Mouse (Mus musculus): Measurements from ENCODE around the gene Rae1. TPM values are rescaled to one million over a fixed set of nuclear protein-coding genes. Genes with fewer than 3 reads are reported as not detected.

Rae1 gene
- polyA plus RNA-seq, 1 experiment from 2014 or later: 150 TPM

DNA sequence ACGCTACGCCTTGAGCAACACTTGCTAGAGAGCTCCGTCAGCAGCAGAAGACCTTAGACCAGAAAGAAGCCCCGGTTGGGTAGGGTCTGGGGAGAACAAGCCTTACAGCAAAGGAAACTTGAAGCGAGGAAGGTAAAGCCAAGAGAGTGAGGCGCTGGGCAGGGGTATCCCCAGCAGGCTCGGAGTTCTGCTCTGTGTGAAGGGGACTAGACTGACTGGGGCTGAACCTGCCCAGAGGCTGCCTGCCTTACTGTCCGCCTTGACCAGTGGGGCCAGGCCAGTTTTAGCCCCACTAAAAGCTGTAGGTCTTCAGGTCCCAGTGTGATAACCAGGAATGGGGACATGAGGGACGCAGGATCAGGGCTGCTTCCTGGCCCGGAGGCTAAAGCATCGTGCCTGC, 20.5 kb downstream of the Rae1 start, which contains the start of gene Rbm38:
Gene Rbm38 (plus strand): TSS at position 69 of the 400 bp plus-strand sequence.
- no peaks in the 10 kb centered on the region for H3K9me3 ChIP-seq
- no peak for ATAC-seq (ENCODE audit: insufficient number of reproducible peaks, insufficient read depth, low FRiP score, low TSS enrichment)
- peaks cover 14% of the 10 kb centered on the region for H3K27me3 ChIP-seq
- H3K4me3 ChIP-seq: peak within 1 kb of the TSS; percentile 36
- peak within 1 kb of the TSS; percentile 83 for H3K4me2 ChIP-seq (replicated peaks)
- WGBS: 26% methylated on average over 11 of the region's 11 CpGs
- H3K4me1 ChIP-seq: peaks cover 39% of the 10 kb centered on the region
- peak within 1 kb of the TSS; percentile 30 for H3K9ac ChIP-seq
- no peak within 1 kb of the TSS for H3K27ac ChIP-seq
- H3K36me3 ChIP-seq: peaks cover 13% of the 10 kb centered on the region

DNA sequence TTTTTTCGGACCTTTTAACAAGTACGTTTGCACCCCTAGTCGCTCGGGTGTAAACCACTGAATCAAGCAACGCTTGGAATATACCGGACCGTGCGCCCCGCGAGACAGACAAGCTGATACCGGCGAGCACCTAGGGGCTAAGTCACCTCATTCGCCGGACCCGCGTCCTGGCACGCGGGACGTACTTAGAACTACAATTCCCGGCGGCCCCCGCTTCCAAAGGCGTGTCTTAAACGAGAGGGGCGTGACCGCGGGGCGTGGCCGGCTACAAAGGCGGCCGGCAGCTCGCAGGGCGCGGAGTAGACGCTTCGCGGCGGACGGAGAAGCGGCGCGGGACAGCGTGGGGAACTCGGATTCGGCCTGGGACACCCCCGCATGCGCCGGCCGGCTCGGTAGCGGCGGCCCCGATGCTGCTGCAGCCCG, 21.7 kb downstream of the Rae1 start:
- H3K9ac ChIP-seq: peak overlapping the region; percentile 63
- ATAC-seq (ENCODE audit: insufficient number of reproducible peaks, insufficient read depth, low FRiP score, low TSS enrichment): peak; percentile 53; the same call in 1 of the 2 replicates
- H3K27me3 ChIP-seq: peaks cover 14% of the 10 kb centered on the region
- H3K4me3 ChIP-seq: peak overlapping the region; percentile 73
- H3K4me2 ChIP-seq (replicated peaks): peak overlapping the region; percentile 83
- under 1% methylated on average over 54 of the region's 54 CpGs for WGBS
- H3K4me1 ChIP-seq: peaks cover 46% of the 10 kb centered on the region
- no peaks in the 10 kb centered on the region for H3K9me3 ChIP-seq
- H3K36me3 ChIP-seq: peaks cover 9% of the 10 kb centered on the region; the same call in 1 of the 2 replicates
- H3K27ac ChIP-seq: peak overlapping the region; percentile 46; the same call in 1 of the 2 replicates

DNA sequence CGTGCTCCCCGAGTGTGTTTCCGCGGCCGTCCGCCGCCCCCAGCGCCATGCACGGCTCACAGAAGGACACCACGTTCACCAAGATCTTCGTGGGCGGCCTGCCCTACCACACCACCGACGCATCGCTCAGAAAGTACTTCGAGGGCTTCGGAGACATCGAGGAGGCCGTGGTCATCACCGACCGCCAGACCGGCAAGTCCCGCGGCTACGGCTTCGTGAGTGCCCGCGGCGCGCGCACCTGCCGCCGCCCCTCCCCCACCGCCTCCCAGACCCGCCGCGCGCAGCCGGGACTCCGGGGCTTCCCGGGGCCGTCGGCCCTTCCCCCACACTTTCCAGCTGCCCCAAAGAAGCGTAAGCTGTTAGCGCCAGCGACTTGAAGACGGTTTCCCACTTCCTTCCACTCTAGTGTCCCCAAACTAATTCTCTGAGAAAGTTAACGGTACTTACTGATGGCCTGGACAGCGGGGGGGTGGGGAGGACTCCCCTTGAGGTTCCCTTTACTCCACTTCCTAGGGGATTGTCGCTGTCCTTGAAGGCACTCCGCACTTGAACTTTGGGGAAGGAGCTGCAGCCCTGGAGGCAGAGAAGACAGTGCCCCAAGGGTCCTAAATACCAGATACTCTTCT, 22.3 kb downstream of the Rae1 start:
- Histone ChIP-seq H3K27ac (peak overlapping the region; percentile 46; the same call in 1 of the 2 replicates), H3K27me3 (peaks cover 14% of the 10 kb centered on the region), H3K4me1 (peaks cover 50% of the 10 kb centered on the region), H3K9me3 (no peaks in the 10 kb centered on the region), H3K4me3 (peak overlapping the region; percentile 73), H3K36me3 (peaks cover 14% of the 10 kb centered on the region; the same call in 1 of the 2 replicates), H3K4me2 (replicated peaks) (peak overlapping the region; percentile 83), H3K9ac (peak overlapping the region; percentile 63)
- ATAC-seq (ENCODE audit: insufficient number of reproducible peaks, insufficient read depth, low FRiP score, low TSS enrichment): no peak
- under 1% methylated on average over 51 of the region's 51 CpGs for WGBS

DNA sequence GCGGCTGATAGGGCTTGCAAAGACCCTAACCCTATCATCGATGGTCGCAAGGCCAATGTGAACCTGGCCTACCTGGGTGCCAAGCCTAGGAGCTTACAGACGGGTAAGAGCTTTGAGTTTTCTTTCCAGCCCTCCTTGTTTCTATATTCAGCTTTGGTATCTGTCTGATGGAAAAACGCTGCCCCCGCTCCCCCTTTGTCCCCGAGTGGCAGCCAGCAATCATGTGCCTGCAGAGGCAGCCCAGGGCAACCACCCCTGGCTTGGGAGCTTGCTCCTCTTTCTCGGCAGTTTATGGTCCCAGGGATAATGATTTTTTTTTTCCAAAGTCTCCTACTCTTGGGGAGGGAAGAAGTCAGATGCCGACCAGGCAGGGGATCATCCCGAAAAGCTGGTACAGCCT, 22.9 kb downstream of the Rae1 start:
- no peaks in the 10 kb centered on the region for H3K9me3 ChIP-seq
- WGBS: 32% methylated on average over 10 of the region's 10 CpGs
- peak overlapping the region; percentile 83 for H3K4me2 ChIP-seq (replicated peaks)
- peak overlapping the region; percentile 63 for H3K9ac ChIP-seq
- peaks cover 14% of the 10 kb centered on the region for H3K27me3 ChIP-seq
- peaks cover 50% of the 10 kb centered on the region for H3K4me1 ChIP-seq
- peak overlapping the region; percentile 73 for H3K4me3 ChIP-seq
- peaks cover 18% of the 10 kb centered on the region; the same call in 1 of the 2 replicates for H3K36me3 ChIP-seq
- ATAC-seq (ENCODE audit: insufficient number of reproducible peaks, insufficient read depth, low FRiP score, low TSS enrichment): no peak
- H3K27ac ChIP-seq: no peak overlapping the region

DNA sequence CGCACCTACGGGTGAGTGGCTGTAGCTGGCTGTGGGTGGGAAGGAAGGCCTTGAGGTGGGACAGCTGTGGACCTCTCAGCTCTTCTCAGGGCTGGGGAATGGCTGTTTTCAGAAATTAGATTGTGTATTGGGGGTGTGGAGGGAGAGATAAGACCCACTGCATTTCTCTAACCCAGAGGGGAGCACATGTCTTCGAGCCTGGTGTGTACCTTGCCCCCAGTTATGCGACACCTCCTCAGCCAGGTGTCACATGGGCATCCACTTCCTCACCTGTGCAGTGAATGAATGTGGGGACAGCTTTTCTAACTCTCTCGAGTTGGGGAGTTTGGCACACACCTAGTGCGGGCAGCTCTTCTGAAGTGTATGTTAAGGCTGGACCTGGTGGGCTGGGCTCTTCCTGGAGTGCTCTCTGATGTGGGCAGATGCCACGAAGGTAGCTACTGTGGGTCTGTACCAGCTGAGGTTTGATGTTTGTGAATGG, 23.5 kb downstream of the Rae1 start:
- Histone ChIP-seq H3K27me3 (peaks cover 14% of the 10 kb centered on the region), H3K4me3 (peak overlapping the region; percentile 73), H3K9ac (peak overlapping the region; percentile 63; the same call in 1 of the 2 replicates), H3K27ac (no peak overlapping the region), H3K4me2 (replicated peaks) (peak overlapping the region; percentile 83), H3K4me1 (peaks cover 53% of the 10 kb centered on the region), H3K9me3 (no peaks in the 10 kb centered on the region), H3K36me3 (peaks cover 22% of the 10 kb centered on the region)
- WGBS: 89% methylated on average over 7 of the region's 7 CpGs
- no peak for ATAC-seq (ENCODE audit: insufficient number of reproducible peaks, insufficient read depth, low FRiP score, low TSS enrichment)

DNA sequence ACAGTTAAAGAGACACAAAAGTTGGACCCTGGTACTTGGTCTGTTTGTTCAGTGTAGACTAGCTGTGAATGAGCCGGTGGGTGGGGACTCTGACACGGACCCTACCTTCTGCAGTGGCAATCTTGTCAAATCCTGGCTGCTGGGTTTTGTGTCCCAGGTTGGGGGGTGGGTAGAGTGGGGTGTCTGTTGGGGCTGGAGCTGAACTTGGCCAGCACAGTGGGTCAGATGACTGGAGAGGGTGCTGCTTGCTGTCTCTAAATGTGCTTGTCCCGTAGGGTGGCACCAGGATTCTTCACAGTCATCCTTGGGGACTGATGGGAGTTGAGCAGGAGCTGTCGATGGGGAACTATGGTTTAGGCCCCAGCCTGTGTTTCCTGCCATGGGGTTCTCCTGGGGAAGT, 24.0 kb downstream of the Rae1 start:
- Histone ChIP-seq H3K27ac (no peak overlapping the region), H3K4me3 (peak overlapping the region; percentile 73; the same call in 1 of the 2 replicates), H3K4me1 (peaks cover 53% of the 10 kb centered on the region), H3K27me3 (peaks cover 14% of the 10 kb centered on the region), H3K9ac (no peak overlapping the region), H3K4me2 (replicated peaks) (peak overlapping the region; percentile 83; the same call in 1 of the 2 replicates), H3K36me3 (peaks cover 22% of the 10 kb centered on the region), H3K9me3 (no peaks in the 10 kb centered on the region)
- no peak for ATAC-seq (ENCODE audit: insufficient number of reproducible peaks, insufficient read depth, low FRiP score, low TSS enrichment)
- WGBS: 81% methylated on average over 4 of the region's 4 CpGs

DNA sequence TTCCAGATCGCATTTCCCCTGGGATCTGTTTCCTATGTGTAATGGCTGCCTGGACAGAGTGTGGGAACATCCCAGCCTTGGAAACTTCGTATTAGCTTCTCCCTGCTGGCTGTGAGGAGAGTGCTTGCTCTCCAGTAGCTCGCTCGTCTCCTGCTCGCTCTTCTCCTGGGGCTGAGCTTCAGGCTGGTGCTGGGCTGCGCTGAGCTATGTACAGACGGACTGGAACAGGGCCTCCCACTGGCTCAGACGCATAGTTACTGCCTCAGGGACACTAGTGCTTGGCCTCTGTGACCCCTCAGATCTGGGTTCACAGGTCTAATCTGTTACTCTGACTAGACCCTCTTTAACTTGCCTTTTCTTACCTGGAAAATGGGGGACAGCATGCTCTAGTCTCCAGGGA, 24.5 kb downstream of the Rae1 start:
- peaks cover 12% of the 10 kb centered on the region for H3K27me3 ChIP-seq
- H3K4me3 ChIP-seq: 0 out of 2 replicates have a peak overlapping the region, but pooled peaks have one; percentile 73
- 72% methylated on average over 8 of the region's 8 CpGs for WGBS
- peak overlapping the region; percentile 83; the same call in 1 of the 2 replicates for H3K4me2 ChIP-seq (replicated peaks)
- no peaks in the 10 kb centered on the region for H3K9me3 ChIP-seq
- H3K4me1 ChIP-seq: peaks cover 51% of the 10 kb centered on the region
- peaks cover 26% of the 10 kb centered on the region for H3K36me3 ChIP-seq
- no peak overlapping the region for H3K27ac ChIP-seq
- no peak for ATAC-seq (ENCODE audit: insufficient number of reproducible peaks, insufficient read depth, low FRiP score, low TSS enrichment)
- 0 out of 2 replicates have a peak overlapping the region, but pooled peaks have one; percentile 31 for H3K9ac ChIP-seq

DNA sequence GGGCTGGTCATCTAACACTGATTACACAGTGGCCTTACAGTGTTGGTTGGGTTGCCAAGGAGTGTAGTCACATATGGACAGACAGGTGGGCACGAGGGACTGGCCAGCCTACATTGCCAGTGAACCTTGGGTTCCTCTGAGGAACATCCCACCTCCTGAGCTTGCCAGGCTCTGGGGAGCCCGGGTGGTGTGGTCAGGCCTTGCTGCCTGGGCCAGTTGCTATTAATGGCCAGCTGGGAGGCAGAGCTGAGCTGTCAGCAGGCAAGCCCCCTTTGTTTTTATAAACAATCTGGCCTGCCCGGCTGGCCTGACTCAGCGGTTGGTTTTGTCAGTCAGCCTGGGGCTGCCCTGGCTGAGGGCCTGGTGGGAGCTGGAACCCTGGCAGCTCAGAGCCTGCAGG, 25.0 kb downstream of the Rae1 start:
- Histone ChIP-seq H3K4me1 (peaks cover 48% of the 10 kb centered on the region), H3K4me2 (replicated peaks) (peak overlapping the region; percentile 83)

DNA sequence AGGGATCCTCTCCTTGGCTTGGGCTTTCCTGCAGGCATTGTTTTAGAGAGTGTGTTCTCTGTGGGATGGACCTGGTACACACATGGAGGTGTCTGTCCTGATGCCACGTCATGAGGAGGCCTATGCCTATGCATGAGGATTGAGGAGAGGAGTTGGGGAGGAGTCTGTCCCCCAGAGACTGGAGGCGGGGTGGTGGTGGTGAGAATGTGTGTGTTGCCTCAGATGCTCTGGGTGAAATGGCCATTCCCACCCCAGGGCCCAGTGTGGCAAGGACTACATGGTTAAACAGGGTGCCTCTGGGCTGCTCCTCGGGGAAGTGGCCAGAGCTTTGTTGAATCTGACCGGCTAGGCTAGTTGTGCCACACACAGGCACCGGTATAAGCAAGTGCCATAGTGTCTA, 26.4 kb downstream of the Rae1 start:
- peaks cover 45% of the 10 kb centered on the region for H3K36me3 ChIP-seq
- ATAC-seq (ENCODE audit: insufficient number of reproducible peaks, insufficient read depth, low FRiP score, low TSS enrichment): no peak
- 81% methylated on average over 5 of the region's 5 CpGs for WGBS
- peaks cover 43% of the 10 kb centered on the region for H3K4me1 ChIP-seq
- H3K9me3 ChIP-seq: no peaks in the 10 kb centered on the region
- H3K27me3 ChIP-seq: no peaks in the 10 kb centered on the region
- H3K4me2 ChIP-seq (replicated peaks): no peak overlapping the region
- no peak overlapping the region for H3K4me3 ChIP-seq
- H3K9ac ChIP-seq: no peak overlapping the region; the same call in 1 of the 2 replicates
- peak overlapping the region; percentile 41 for H3K27ac ChIP-seq

More for the DNA sequence above, 25.0 kb downstream of the Rae1 start:
- 30% methylated on average over 4 of the region's 4 CpGs for whole genome bisulfite sequencing
- Histone ChIP-seq H3K9ac (peak overlapping the region; percentile 31; the same call in 1 of the 2 replicates), H3K36me3 (peaks cover 32% of the 10 kb centered on the region), H3K27ac (no peak overlapping the region), H3K4me3 (no peak overlapping the region), H3K9me3 (no peaks in the 10 kb centered on the region), H3K27me3 (peaks cover 10% of the 10 kb centered on the region)
- no peak for ATAC-seq (ENCODE audit: insufficient number of reproducible peaks, insufficient read depth, low FRiP score, low TSS enrichment)

DNA sequence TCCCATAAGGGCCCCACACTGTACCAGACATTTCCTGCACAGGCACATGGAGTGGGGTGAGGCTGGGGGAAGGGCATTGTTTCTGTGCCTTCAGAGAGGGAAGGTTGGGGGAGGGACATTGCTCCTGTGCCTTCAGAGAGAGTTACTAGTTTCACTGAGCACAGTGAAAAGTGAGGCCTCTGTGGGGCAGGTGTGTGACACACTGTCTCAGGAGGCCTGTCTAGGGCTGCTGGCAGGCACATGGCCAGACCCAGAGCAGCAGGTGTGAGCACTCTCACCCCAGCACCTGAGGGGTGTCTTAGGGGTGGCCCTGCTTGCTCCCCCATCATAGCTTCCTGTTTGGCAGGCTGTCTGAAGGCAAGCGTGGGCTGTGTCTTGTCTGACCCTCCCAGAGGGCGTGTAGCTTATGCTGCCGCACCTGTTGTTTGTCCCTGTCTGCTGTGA, 26.8 kb downstream of the Rae1 start:
- WGBS: 76% methylated on average over 3 of the region's 3 CpGs
- peaks cover 49% of the 10 kb centered on the region for H3K36me3 ChIP-seq
- H3K9ac ChIP-seq: no peak overlapping the region; the same call in 1 of the 2 replicates
- H3K27me3 ChIP-seq: no peaks in the 10 kb centered on the region
- no peak overlapping the region; the same call in 1 of the 2 replicates for H3K27ac ChIP-seq
- no peak overlapping the region for H3K4me3 ChIP-seq
- H3K9me3 ChIP-seq: no peaks in the 10 kb centered on the region
- no peak overlapping the region for H3K4me2 ChIP-seq (replicated peaks)
- H3K4me1 ChIP-seq: peaks cover 43% of the 10 kb centered on the region
- 0 out of 2 replicates have a peak, but pooled peaks have one; percentile 19 for ATAC-seq (ENCODE audit: insufficient number of reproducible peaks, insufficient read depth, low FRiP score, low TSS enrichment)

DNA sequence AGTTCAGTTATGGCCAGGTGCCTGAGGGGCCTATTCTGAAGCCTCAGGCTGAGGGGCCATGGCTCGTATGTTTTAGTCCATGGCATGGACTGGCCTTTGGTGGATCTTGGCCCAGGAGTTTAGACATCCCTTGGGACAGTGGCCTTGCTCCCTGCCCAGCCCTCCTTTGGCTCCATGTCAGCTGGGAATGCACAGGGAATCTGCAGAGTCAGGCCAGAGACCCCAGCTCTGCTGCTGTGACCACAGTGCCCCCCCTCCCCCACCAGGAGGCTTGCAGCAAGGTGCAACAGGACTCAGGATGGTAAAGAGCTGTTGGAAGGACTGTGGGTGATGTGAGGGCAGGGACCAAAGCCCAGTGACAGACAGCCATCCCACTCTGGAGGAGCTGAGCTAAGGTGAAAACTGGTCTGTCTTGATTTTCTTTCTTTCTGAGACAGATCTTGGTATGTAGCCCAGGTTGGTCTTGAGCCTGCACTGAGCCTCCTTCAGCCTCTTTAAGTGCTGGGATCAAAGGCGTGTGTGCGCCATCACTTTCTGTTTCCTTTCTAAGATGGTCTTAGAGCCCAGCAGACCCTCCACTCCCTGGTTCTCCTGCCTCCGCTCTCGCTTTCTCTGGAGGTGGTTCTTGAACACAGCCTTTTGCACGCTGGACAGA, 27.4 kb downstream of the Rae1 start:
- peaks cover 43% of the 10 kb centered on the region for H3K4me1 ChIP-seq
- no peak overlapping the region for H3K4me3 ChIP-seq
- no peak overlapping the region for H3K4me2 ChIP-seq (replicated peaks)
- no peaks in the 10 kb centered on the region for H3K9me3 ChIP-seq
- 86% methylated on average over 6 of the region's 6 CpGs for WGBS
- no peak for ATAC-seq (ENCODE audit: insufficient number of reproducible peaks, insufficient read depth, low FRiP score, low TSS enrichment)
- no peaks in the 10 kb centered on the region for H3K27me3 ChIP-seq
- peak overlapping the region; percentile 18; the same call in 1 of the 2 replicates for H3K27ac ChIP-seq
- H3K9ac ChIP-seq: no peak overlapping the region
- H3K36me3 ChIP-seq: peaks cover 55% of the 10 kb centered on the region

Measured in embryonic facial prominence, embryonic 12.5 days (tissue).